Mouse (Mus musculus): Measurements from ENCODE around the gene Bicd1.
A peak's percentile ranks its signal among the peaks of the same experiment; 100 is the strongest.

The Bicd1 gene

DNA sequence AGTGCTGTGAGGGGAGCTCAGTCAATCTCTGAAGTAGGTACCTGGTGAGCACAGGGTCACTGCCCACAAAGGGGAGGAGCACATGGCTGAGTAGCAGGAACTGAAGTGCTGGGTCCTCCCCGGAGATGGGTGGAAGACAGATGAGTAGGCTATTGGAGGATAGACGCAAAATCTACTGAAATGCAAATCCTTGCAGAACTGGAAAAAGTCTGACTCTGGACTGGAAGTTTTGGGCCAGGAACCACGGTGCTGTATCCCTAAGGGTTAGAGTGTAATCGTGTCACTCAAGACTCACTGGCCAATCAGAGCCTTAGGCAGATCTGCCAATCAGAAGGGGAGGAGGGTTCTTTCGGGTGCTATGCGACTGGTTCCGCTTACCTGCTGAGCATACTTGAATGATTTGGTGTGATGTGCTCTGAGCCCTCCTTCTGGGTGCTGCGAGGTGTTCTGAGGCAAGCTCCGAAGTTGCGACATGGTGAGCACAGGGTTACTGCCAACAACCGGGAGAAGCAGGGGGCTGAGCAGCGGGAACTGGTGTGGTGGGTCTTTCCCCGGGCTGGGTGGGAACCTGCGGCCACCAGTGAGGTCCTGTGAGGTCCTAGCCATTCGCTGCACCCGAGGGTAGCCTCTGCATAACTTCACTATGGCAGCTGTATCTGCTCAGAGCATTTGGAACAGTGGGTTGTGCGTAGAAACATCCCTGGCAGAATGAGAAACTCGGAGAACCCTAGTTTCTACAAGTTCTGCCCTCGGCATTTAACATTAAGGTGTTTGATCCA, 157.2 kb downstream of the Bicd1 start:
- peak; percentile 53 to 80 for DNase-seq (ENCODE audit: low spot score in 2 of 2)

DNA sequence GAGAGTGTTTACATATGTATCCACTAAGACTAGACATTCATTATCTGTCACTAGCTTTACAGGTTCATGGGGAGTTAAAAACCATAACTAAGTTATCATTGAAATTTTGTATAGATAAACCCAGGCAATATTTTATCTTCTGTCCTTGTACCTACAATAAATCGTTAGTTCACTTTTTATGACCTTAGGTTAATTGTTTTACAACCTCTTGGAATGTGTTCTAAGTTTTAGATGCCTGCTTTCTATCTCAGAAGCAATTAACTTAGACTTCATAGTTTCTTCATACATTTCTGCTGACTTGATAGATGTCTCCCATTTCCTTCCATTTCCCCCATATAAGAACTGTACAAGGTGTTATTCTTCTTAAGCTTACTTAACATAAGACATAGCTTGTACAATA, 158.5 kb downstream of the Bicd1 start:
- DNase-seq (ENCODE audit: low spot score in 2 of 2) = no peak

DNA sequence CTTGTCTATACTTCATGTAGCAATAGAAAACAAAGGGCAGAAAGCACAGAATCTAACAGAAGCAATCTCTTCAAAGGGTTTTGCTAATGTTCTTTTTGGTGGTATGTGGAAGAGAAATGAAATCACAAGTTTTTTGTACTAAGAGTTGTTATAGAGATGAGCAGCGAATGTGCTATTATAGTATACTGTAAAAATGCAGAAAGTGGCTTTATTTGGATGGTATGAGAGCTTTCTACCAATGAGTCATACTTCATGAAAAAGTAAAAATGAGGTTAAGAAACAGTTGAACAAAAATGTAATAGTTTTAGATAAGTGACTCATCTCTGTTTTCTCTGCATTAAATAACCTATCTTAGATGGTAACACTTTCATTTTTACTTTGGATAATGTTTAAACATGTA, 165.6 kb downstream of the Bicd1 start:
- DNase-seq (ENCODE audit: low spot score in 2 of 2) = no peak

DNA sequence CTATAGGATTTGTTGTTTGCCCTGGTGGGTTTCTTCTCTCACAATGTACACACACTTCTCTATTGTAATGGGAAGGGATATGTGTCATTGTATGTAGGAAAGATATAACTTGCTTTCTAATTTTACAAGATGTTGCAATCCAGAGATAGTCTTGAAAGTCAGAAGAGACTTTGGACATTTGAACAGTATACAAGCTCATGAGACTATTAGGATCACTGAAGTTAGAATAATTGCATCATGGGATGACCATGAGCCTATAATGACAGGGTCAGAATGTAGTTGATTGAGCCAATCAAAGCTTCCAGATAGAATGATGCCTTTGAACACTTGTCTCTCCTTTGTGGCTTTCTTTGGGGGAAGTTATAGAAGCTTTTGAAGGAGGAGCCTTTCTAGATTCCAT, 171.4 kb downstream of the Bicd1 start:
- DNase-seq (ENCODE audit: low spot score in 2 of 2) = no peak

DNA sequence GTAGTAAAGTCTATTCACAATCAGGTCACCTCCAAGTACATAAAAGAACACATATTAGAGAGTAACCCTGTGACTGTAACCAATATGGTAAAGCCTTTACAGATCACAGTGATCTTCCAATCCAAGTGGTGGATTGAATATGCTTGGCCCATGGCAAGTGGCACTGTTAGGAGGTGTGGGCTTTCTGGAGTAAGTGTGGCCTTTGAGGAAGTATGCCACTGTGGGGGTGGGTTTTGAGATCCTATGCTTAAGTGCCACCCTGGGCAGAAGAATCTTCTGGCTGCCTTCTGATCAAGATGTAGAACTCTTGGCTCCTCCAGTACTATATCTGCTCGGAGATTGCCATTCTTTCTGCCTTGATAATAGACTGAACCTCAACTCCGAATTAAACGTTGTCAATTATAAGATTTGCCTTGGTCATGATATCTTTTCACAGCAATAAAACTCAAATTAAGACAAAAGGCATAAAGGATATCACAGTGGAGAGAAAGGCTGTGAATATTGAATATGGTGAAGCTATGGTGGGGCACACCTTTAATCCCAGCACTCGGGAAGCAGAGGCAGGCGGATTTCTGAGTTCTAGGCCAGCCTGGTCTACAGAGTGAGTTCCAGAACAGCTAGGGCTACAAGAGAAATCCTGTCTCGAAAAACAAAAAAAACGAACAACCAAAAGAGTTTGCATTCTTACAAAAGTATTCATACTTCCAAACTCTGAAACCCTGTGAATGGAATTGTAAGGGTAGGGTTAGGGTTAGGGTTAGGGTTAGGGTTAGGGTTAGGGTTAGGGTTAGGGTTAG, 177.2 kb downstream of the Bicd1 start:
- DNase-seq (ENCODE audit: low spot score in 2 of 2) = no peak

All from frontal cortex, postnatal 36 days (tissue).